Mouse (Mus musculus): Measurements from ENCODE around the gene Galnt10. TPM values are rescaled to one million over a fixed set of nuclear protein-coding genes. Genes with fewer than 3 reads are reported as not detected.

The Galnt10 gene
- 10 to 100 TPM; 16.3 to 21.0 TPM for total RNA-seq (2023)

DNA sequence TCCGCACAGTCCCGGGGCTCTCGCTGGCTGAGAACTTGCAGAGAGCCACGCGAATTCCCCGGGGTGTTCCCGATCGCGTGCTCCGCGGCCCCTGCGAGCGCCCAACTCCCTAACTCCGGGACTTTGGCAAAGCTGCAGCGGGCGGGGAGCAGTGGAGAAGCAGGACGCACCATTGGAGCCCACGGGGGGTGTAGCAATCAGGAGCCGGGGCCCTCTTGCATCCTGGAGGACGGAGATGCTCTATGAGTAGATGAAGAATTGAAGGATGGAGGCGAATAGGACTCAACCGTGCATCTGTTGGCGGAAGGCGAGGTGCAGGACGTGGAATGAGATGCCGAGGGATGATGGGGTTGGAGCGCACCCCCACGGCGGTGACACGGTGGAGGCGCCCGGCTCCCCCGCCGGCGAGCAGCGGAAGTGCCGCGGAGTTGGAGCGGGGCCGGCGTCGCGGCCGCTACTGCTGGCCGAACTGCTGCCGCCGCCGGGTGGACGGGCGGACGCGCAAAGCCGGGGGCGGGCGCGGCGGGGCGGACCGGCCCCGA, at the start of gene Galnt10:
Gene Galnt10, plus strand, starts transcription at position 425 of the 542 bp plus-strand sequence.

DNA sequence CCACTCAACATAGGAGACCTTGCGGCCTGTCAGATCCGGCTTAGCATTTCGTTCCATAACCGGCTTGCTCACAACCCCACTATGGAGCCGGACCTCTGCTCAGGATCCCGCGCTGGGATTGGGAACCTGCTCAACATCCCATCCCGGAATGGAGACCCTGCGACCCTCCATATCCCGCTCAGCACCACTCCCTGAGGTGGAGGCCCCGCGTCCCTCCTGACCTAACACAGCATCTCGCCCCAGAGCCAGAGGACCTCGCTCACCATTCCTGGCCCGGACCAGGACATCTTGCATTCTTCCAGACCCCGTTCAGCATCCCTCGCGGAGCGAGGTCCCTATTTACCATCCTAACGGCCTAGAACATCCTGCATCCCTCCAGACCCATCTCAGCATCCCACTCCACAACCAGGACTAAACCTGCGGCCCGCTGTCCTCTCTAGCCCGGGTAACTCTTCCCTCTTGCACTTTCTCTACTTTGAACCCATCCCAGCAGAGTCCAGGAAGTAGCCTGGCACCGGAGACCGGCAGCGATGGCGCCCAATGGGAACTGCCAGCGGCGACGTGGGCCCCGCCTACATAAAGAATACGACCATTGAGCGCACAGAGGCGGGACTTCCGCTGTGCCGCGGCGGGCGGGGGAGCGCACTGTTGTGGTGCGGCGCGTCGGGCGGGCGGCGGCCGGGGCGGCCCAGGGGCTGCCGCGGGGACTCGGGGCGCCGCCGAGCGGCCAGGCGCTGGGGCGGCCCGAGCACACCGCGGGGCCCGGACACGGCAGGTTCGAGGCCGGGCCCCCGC, 155.9 kb downstream of the Galnt10 start, which contains the start of gene Sap30l:
Gene Sap30l, plus strand, starts transcription at position 667 of the 795 bp plus-strand sequence.

DNA sequence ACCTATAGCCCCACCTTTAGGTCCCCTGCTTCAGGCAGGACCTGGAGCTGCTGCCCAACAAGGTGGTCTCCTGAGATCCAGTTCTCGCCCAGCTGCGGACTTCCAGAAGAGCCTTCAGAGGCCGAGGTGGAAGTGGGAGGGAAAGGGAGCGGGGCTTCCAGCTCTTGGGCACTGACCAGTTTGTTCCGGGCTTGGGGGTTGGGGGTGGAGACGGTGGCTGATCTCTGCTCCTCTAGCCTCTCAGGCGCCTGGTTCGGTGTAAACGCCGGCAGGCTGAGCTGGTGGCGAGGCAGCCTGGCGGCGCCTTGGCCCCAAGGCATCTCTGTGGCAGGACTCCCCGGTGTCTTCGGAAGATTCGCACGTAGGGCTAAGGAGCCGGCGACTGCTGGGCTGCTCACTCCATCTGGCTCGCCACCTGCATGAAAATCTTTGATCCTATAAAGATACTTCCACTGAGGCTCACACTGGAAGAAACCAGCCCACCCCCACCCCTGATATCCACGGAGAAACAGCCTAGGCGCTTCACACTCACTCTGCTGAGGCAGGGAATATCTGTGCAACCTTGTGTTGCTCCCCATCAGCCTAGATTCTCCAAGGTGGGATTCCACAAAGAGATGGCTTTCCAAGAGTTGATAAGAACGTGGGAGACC, 187.4 kb downstream of the Galnt10 start, which contains the start of gene Hand1:
Gene Hand1, minus strand, starts transcription at position 267 of the 650 bp plus-strand sequence.

Other genes starting within 250 kb of the Galnt10 start
- gene Fam114a2, start 126.8 kb upstream of the Galnt10 start, total RNA-seq (2023) = 10 to 100 TPM; 25.2 to 36.2 TPM
- gene Mfap3, start 126.8 kb upstream of the Galnt10 start, total RNA-seq (2023) = 10 to 100 TPM; 33.7 to 34.8 TPM
- gene Sap30l, start 156.2 kb downstream of the Galnt10 start, total RNA-seq (2023) = 10 to 100 TPM; 22.3 to 29.9 TPM
- not detected for gene Hand1, start 187.4 kb downstream of the Galnt10 start, total RNA-seq (2023)